Mouse (Mus musculus) liver, adult 2 months (tissue): ENCODE results near the gene Chrm3.

Experiments
- CTCF ChIP-seq: fragments of 200-500 bp; IDR thresholded peaks from 2 replicates; pipeline ENCODE4 v1.5.1; 2011; ENCODE audit warnings: low read depth, low read length, control low read depth
- POLR2A ChIP-seq: fragments of 200-500 bp; IDR thresholded peaks from 2 replicates; pipeline ENCODE4 v1.6.1; 2011; ENCODE audit warnings: low read length, control low read depth; ENCODE audit not compliant: insufficient read depth; ENCODE audit errors: extremely low read depth

- no peak for TF ChIP-seq CTCF
- no peak for TF ChIP-seq POLR2A
Measured at GRCm38 (mm10) chr13:10054086-10054485, 306.6 kb downstream of the Chrm3 start.
